Mouse (Mus musculus) cerebellum, adult 18-20 months (tissue): ENCODE results near the gene Arhgap44.

ENCODE experiments used
- DNase-seq, 2 experiments: peaks; one replicate each; pipeline ENCODE4 v3.0.0; 2021

Gene Arhgap44

GRCm38 (mm10) chr11:64999685-65000084 lies 163.1 kb downstream of the Arhgap44 start:
- no peak for DNase-seq

- no peak for DNase-seq
These were observed 164.3 kb downstream of the Arhgap44 start for GRCm38 (mm10) chr11:64998439-64998838.

DNA sequence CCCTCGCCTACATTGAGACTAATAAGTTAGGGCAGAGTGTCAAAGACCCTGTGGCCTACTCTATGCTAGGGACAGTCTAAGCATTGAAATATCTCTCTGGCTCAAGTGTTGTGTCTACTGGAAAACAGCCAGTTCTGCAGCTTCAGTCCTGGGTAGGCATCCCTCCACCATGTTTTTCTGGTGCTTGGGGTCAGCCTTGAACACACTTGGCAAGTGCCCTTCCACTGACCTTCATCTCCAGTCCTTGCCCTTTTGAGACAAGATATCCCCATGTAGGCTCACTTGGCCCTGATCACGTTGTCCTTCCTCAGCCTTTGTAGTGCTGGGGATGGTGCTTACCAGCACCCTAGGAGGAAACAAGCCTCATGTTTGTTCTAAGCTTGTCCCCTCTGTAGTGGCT lies 174.2 kb downstream of the Arhgap44 start:
- no peak for DNase-seq

DNA sequence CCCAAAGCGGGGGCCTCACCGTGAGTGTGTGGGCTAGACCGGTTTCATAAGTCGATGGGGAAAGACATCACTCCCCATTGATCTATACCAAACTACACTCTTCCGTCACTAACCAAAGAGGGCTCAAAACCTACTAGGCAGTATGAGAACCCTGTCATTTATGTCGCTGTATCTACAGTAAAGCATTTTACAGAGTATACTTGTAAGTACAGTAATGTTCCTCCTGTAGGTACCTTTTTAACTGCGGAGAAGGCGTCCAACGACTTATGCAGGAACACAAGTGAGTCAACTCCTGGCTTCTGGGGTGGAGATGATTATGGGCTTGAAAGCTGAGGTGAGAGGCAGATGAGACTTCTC lies 183.3 kb downstream of the Arhgap44 start:
- DNase-seq = no peak

GRCm38 (mm10) chr11:64978720-64979488 lies 183.9 kb downstream of the Arhgap44 start, which contains the start of gene Elac2:
Gene Elac2, plus strand, starts transcription at chr11:64979038.
- DNase-seq = peak; percentile 97

GRCm38 (mm10) chr11:64972418-64972817 lies 190.3 kb downstream of the Arhgap44 start:
- no peak for DNase-seq

GRCm38 (mm10) chr11:64971471-64971988 lies 191.2 kb downstream of the Arhgap44 start:
- no peak for DNase-seq

DNA sequence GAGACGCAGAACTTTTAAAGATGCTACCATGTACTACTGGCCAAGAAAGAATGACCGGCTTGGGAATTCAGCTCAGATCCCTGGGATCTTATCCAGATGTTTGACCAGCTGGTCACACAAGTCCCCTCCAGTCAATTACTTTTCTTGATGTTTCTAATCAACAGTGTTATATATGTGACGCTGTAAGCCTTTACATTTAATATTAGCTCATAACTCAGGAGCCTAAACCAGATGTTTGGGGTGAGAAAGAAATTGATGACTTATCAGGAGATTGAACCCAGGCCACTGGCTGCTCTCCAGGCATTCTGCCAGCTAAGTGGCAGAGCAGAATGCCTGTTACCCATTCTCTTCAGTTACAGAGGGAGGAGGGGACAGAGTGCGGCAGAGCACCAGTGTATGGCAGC lies 193.8 kb downstream of the Arhgap44 start:
- no peak for DNase-seq

DNA sequence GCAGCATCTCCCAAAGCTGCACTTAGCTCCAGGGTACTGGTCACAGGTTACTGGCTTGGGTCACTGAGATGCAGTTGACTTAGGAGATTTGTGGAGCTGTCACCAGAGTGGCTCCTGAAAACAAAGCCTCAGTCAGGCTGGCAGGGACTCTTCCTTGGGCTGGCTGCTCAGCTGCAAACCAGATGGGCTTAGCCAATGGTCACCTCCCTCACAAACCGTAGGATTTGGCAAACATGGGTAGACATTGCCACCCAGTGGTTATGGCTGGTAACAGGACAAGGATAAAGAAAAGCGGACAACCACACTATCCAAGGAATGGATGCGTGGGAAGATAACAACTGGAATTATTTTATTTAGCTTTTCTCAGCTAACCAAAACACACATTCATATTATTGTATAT lies 194.3 kb downstream of the Arhgap44 start:
- peak; percentile 55 to 60 for DNase-seq

DNA sequence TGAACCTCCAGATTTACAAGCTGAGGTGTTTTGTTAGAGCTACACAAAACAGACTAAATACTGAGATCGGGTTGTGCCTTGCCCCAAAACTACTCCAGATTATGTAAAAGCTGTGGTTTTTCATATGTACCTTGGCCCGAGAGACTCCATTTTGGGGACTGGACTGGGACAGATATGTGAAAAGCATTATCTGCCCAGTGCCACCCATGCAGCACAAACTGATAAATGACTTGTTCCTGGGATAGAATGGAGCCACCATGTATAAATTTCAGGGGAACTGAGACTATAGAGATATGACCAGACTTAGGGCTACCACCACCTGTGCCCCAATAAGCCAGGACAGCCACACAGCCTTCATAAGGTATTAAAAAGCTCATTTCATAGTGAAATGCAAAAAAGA lies 200.1 kb downstream of the Arhgap44 start:
- no peak for DNase-seq

DNA sequence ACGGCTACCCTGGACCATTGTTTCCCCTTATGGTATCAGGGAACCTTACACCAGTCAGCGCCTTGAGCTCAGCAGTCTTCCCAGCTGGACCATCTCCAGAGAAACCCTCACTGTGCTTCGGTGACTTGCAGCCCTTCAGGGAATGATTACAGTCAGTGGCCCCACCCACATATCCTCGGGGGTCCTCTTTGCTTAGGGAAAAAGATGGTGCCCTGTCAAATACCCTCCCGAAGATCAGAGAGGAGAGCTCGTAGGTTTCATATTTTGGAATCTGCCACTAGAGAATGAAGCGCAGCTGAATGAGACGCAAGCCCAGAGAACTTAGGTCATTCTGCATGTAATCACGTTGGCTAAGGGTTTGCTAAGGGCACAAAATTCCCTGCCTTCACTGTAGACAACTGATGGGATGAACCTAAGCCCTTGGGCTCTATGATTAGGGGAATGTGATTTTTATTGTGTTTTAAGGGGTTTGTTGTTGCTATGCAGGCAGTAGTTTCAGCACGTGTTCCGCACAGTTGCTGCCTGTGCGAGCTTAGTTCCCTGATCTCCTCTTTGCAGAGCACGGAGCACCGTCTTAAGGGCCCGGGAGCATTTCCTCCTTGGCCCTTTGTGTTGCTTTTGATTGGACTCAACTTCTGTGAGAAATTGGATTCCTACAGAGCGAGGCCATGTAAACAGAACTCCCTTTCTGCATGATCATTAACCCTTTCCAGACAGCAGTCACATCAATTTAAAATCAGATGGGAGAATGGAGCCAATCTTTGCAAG lies 205.6 kb downstream of the Arhgap44 start:
- no peak for DNase-seq
